Mouse (Mus musculus): ENCODE data around the gene Wwox. TPM values are rescaled to one million over a fixed set of nuclear protein-coding genes. Genes with fewer than 3 reads are reported as not detected.

Gene Wwox
- total and polyA plus RNA-seq, 3 experiments, result 7.8 to 11.5 (median 9.1) TPM

- no peaks in the 10 kb centered on the region for H3K79me2 ChIP-seq (replicated peaks; ENCODE audit: control insufficient read depth, extremely low read depth, insufficient read depth, poor library complexity, severe bottlenecking)
- H3K36me3 ChIP-seq (replicated peaks in 1 of 2; ENCODE audit: control insufficient read depth in 1 of 2, insufficient read depth in 1 of 2, low read length in 1 of 2), result no peaks in the 10 kb centered on the region
- H3K4me3 ChIP-seq (replicated peaks in 1 of 3; ENCODE audit: low read depth in 2 of 3, low read length in 2 of 3, poor library complexity in 1 of 3), result no peak overlapping the region
- H3K4me1 ChIP-seq (ENCODE audit: control insufficient read depth in 1 of 2, insufficient read depth in 2 of 2), result no peaks in the 10 kb centered on the region
- no peak for TF ChIP-seq ZKSCAN1 (IDR thresholded peaks at IDR 0.05; ENCODE audit: borderline replicate concordance, low read depth, low read length)
- TF ChIP-seq EP300 (IDR thresholded peaks at IDR 0.05; ENCODE audit: low read length), result no peak
- TF ChIP-seq ZC3H11A (IDR thresholded peaks at IDR 0.05; ENCODE audit: low read depth, low read length), result no peak
- no peak for TF ChIP-seq ETS1 (conservative IDR thresholded peaks at IDR 0.05; ENCODE audit: low read depth, low read length)
- TF ChIP-seq USF2 (conservative IDR thresholded peaks at IDR 0.05; ENCODE audit: low read depth, low read length), result no peak
- TF ChIP-seq RCOR1 (conservative IDR thresholded peaks at IDR 0.05; ENCODE audit: low read depth, low read length), result no peak
- TF ChIP-seq CTCF (conservative IDR thresholded peaks at IDR 0.05 in 1 of 2, IDR thresholded peaks at IDR 0.05 in 1 of 2; ENCODE audit: low read depth in 2 of 2, low read length in 2 of 2), result no peak
- no peak for TF ChIP-seq GABPA (IDR thresholded peaks at IDR 0.05; ENCODE audit: insufficient replicate concordance, low read depth, low read length)
- TF ChIP-seq PAX5 (IDR thresholded peaks at IDR 0.05; ENCODE audit: low read length), result no peak
- TF ChIP-seq E2F4 (IDR thresholded peaks at IDR 0.05; ENCODE audit: insufficient replicate concordance, low read depth, low read length), result no peak
- H3K27me3 ChIP-seq (replicated peaks), result peaks cover 59% of the 10 kb centered on the region
- H3K27ac ChIP-seq (ENCODE audit: insufficient read depth, low read depth), result no peak overlapping the region
- in situ Hi-C loops (cut with MboI; ENCODE audit: low pct_ligation_motif_present, low pct_unique_long_range_greater_than_20kb, low sequenced_read_pairs), result no loop called here
- H3K9ac ChIP-seq (ENCODE audit: insufficient read depth, low read depth), result no peak overlapping the region
- DNase-seq (ENCODE audit: extremely low read depth), result no peak
- H3K4me2 ChIP-seq (ENCODE audit: insufficient read depth, low read depth, poor library complexity, severe bottlenecking), result no peak overlapping the region
- dilution Hi-C loops (cut with MboI; ENCODE audit: extremely low pct_ligation_motif_present, extremely low pct_unique_long_range_greater_than_20kb, low sequenced_read_pairs), result no loop called here
- peaks cover 6% of the 10 kb centered on the region for H3K9me3 ChIP-seq (replicated peaks; ENCODE audit: low read length)
Observed at GRCm38 (mm10) chr8:115156142-115156541, 716.7 kb downstream of the Wwox start.

GRCm38 (mm10) chr8:115157977-115158720 is 718.7 kb downstream of the Wwox start:
- in situ Hi-C loops (cut with MboI; ENCODE audit: low pct_ligation_motif_present, low pct_unique_long_range_greater_than_20kb, low sequenced_read_pairs) (no loop called here), dilution Hi-C loops (cut with MboI; ENCODE audit: extremely low pct_ligation_motif_present, extremely low pct_unique_long_range_greater_than_20kb, low sequenced_read_pairs) (no loop called here)
- no peak overlapping the region for H3K9ac ChIP-seq (ENCODE audit: insufficient read depth, low read depth)
- no peak for TF ChIP-seq MYC (IDR thresholded peaks at IDR 0.05; ENCODE audit: low read depth, low read length)
- TF ChIP-seq POLR2A (IDR thresholded peaks at IDR 0.05; ENCODE audit: low read depth, low read length), result no peak
- TF ChIP-seq USF1 (IDR thresholded peaks at IDR 0.05; ENCODE audit: low read depth, low read length), result no peak
- TF ChIP-seq ZMIZ1 (IDR thresholded peaks at IDR 0.05; ENCODE audit: low read depth, low read length), result no peak
- no peak for TF ChIP-seq ZNF384 (IDR thresholded peaks at IDR 0.05; ENCODE audit: low read depth, low read length)
- no peak for TF ChIP-seq RCOR1 (conservative IDR thresholded peaks at IDR 0.05; ENCODE audit: low read depth, low read length)
- no peak for TF ChIP-seq SMC3 (IDR thresholded peaks at IDR 0.05; ENCODE audit: low read depth, low read length)
- TF ChIP-seq ETS1 (conservative IDR thresholded peaks at IDR 0.05; ENCODE audit: low read depth, low read length), result no peak
- no peak for TF ChIP-seq CHD2 (IDR thresholded peaks at IDR 0.05; ENCODE audit: low read length)
- no peak for TF ChIP-seq KAT2A (IDR thresholded peaks at IDR 0.05; ENCODE audit: insufficient replicate concordance, low read length)
- TF ChIP-seq ZC3H11A (IDR thresholded peaks at IDR 0.05; ENCODE audit: low read depth, low read length), result no peak
- TF ChIP-seq NELFE (IDR thresholded peaks at IDR 0.05; ENCODE audit: low read depth, low read length), result no peak
- TF ChIP-seq E2F4 (IDR thresholded peaks at IDR 0.05; ENCODE audit: insufficient replicate concordance, low read depth, low read length), result no peak
- TF ChIP-seq CHD1 (IDR thresholded peaks at IDR 0.05; ENCODE audit: low read depth, low read length), result no peak
- TF ChIP-seq POLR2AphosphoS2 (IDR thresholded peaks at IDR 0.05; ENCODE audit: low read depth, low read length), result no peak
- H3K4me3 ChIP-seq (replicated peaks in 1 of 3; ENCODE audit: low read depth in 2 of 3, low read length in 2 of 3, poor library complexity in 1 of 3), result no peak overlapping the region
- H3K4me1 ChIP-seq (ENCODE audit: control insufficient read depth in 1 of 2, insufficient read depth in 2 of 2), result no peaks in the 10 kb centered on the region
- H3K9me3 ChIP-seq (replicated peaks; ENCODE audit: low read length), result peaks cover 6% of the 10 kb centered on the region
- H3K79me2 ChIP-seq (replicated peaks; ENCODE audit: control insufficient read depth, extremely low read depth, insufficient read depth, poor library complexity, severe bottlenecking), result no peaks in the 10 kb centered on the region
- peaks cover 73% of the 10 kb centered on the region for H3K27me3 ChIP-seq (replicated peaks)
- H3K36me3 ChIP-seq (replicated peaks in 1 of 2; ENCODE audit: control insufficient read depth in 1 of 2, insufficient read depth in 1 of 2, low read length in 1 of 2), result no peaks in the 10 kb centered on the region
- no peak for DNase-seq (ENCODE audit: extremely low read depth)
- no peak overlapping the region for H3K27ac ChIP-seq (ENCODE audit: insufficient read depth, low read depth)
- no peak overlapping the region for H3K4me2 ChIP-seq (ENCODE audit: insufficient read depth, low read depth, poor library complexity, severe bottlenecking)
